Mouse (Mus musculus) spleen, adult 12 weeks (tissue): ENCODE measurements around the gene Edar.
A peak's percentile ranks its signal among the peaks of the same experiment; 100 is the strongest.
"Not testable (repeated sequence)": the region's sequence is repeated elsewhere in the genome, so short reads cannot be mapped to it uniquely, and the experiment has no call there.

Experiments
- DNase-seq: peaks from one replicate; pipeline ENCODE4 v3.0.0; 2022; ENCODE audit warnings: low spot score

The Edar gene

GRCm38 (mm10) chr10:58675533-58675932 lies at the start of gene Edar:
Gene Edar (minus strand): TSS chr10:58675654.
- peak; percentile 19 for DNase-seq

- DNase-seq: not testable (repeated sequence)
Measured at GRCm38 (mm10) chr10:58718110-58718509, 42.7 kb upstream of the Edar start, which contains the start of gene Gm17542. Gene Gm17542 (minus strand): TSS chr10:58718210.

- no peak for DNase-seq
Measured at GRCm38 (mm10) chr10:58714789-58715148, 39.3 kb upstream of the Edar start.

- no peak for DNase-seq
Measured at GRCm38 (mm10) chr10:58713855-58714788, 38.7 kb upstream of the Edar start.

- no peak for DNase-seq
Measured at GRCm38 (mm10) chr10:58713225-58713624, 37.8 kb upstream of the Edar start.

- DNase-seq: no peak
Measured at GRCm38 (mm10) chr10:58709021-58709420, 33.6 kb upstream of the Edar start.

GRCm38 (mm10) chr10:58700578-58700977 lies 25.1 kb upstream of the Edar start:
- DNase-seq: no peak

- DNase-seq: no peak
Measured at GRCm38 (mm10) chr10:58700160-58700559, 24.7 kb upstream of the Edar start.

GRCm38 (mm10) chr10:58698955-58699354 lies 23.5 kb upstream of the Edar start:
- no peak for DNase-seq

- no peak for DNase-seq
Measured at GRCm38 (mm10) chr10:58691051-58691450, 15.6 kb upstream of the Edar start.

GRCm38 (mm10) chr10:58679298-58679697 lies 3.8 kb upstream of the Edar start:
- DNase-seq: no peak

- peak; percentile 9 for DNase-seq
Measured at GRCm38 (mm10) chr10:58673278-58674061, 2.0 kb downstream of the Edar start.

GRCm38 (mm10) chr10:58672557-58673277 lies 2.7 kb downstream of the Edar start:
- no peak for DNase-seq

GRCm38 (mm10) chr10:58663868-58664267 lies 11.6 kb downstream of the Edar start:
- no peak for DNase-seq

GRCm38 (mm10) chr10:58663417-58663816 lies 12.0 kb downstream of the Edar start:
- no peak for DNase-seq

- DNase-seq: no peak
Measured at GRCm38 (mm10) chr10:58659268-58659986, 16.0 kb downstream of the Edar start.

GRCm38 (mm10) chr10:58657731-58658130 lies 17.7 kb downstream of the Edar start:
- DNase-seq: no peak

- no peak for DNase-seq
Measured at GRCm38 (mm10) chr10:58653679-58654078, 21.8 kb downstream of the Edar start.

- no peak for DNase-seq
Measured at GRCm38 (mm10) chr10:58652418-58653394, 22.7 kb downstream of the Edar start.

GRCm38 (mm10) chr10:58652045-58652417 lies 23.4 kb downstream of the Edar start:
- no peak for DNase-seq
